Comparison of ENCODE assay signal across 8 mouse cellular contexts in genomic region chr4:35226496-35226992, GRCm38 (mm10). TPM values are rescaled to one million over a fixed set of nuclear protein-coding genes. Genes with fewer than 3 reads are reported as not detected.
DNase-seq lines count a peak whose midpoint lies in the region; ATAC-seq lines count a peak whose summit lies in the region.

No protein-coding gene starts in this region.

- H3K4me1 ChIP-seq in lung, embryonic 16.5 days (replicated peaks; ENCODE audit: control insufficient read depth, insufficient read depth, low read length) = 0 out of 2 replicates have a peak, but pooled peaks cover 2% of the 10 kb centered on the region
- 0 out of 2 replicates have a peak, but pooled peaks cover 2% of the 10 kb centered on the region for H3K4me1 ChIP-seq in limb, embryonic 15.5 days
- no peaks in the 10 kb centered on the region for H3K4me1 ChIP-seq in stomach, embryonic 14.5 days (ENCODE audit: control insufficient read depth, insufficient read depth, low read length)

- DNase-seq in lung, postnatal 10 days = no peak
- DNase-seq in gastrocnemius, postnatal 36 days = no peak
- no peak for DNase-seq in embryo, embryonic 9.5 days (ENCODE audit: extremely low spot score)
- DNase-seq in kidney, postnatal 25 days = no peak

- no peaks in the 10 kb centered on the region for H3K36me3 ChIP-seq in lung, embryonic 16.5 days (ENCODE audit: control insufficient read depth, insufficient read depth, low read length)
- H3K36me3 ChIP-seq in limb, embryonic 15.5 days = no peaks in the 10 kb centered on the region
- no peaks in the 10 kb centered on the region for H3K36me3 ChIP-seq in stomach, embryonic 14.5 days (ENCODE audit: control insufficient read depth, insufficient read depth, low read length)

- no peaks in the 10 kb centered on the region for H3K27me3 ChIP-seq in lung, embryonic 16.5 days (ENCODE audit: control insufficient read depth, insufficient read depth, low read depth, low read length)
- H3K27me3 ChIP-seq in limb, embryonic 15.5 days = no peaks in the 10 kb centered on the region
- H3K27me3 ChIP-seq in stomach, embryonic 14.5 days (ENCODE audit: control insufficient read depth, insufficient read depth, low read length) = no peaks in the 10 kb centered on the region

- peak overlapping the region; percentile 80; the same call in 1 of the 2 replicates for H3K27ac ChIP-seq in lung, embryonic 16.5 days (ENCODE audit: low read length)
- peak overlapping the region; percentile 77 for H3K27ac ChIP-seq in limb, embryonic 15.5 days
- H3K27ac ChIP-seq in stomach, embryonic 14.5 days (ENCODE audit: low read length) = no peak overlapping the region

- WGBS in lung, embryonic 16.5 days = 10% methylated on average over 9 of the region's 9 CpGs
- 13% methylated on average over 9 of the region's 9 CpGs for WGBS in limb, embryonic 15.5 days
- 12% methylated on average over 9 of the region's 9 CpGs for WGBS in stomach, embryonic 14.5 days

- peak overlapping the region; percentile 84 for H3K9ac ChIP-seq in lung, embryonic 16.5 days (ENCODE audit: low read length)
- peak overlapping the region; percentile 48 for H3K9ac ChIP-seq in limb, embryonic 15.5 days
- H3K9ac ChIP-seq in stomach, embryonic 14.5 days (replicated peaks; ENCODE audit: low read depth, low read length) = peak overlapping the region; percentile 31; the same call in 1 of the 2 replicates

- H3K4me2 ChIP-seq in lung, embryonic 16.5 days (ENCODE audit: low read depth, low read length) = peak overlapping the region; percentile 73
- peak overlapping the region; percentile 78 for H3K4me2 ChIP-seq in limb, embryonic 15.5 days
- H3K4me2 ChIP-seq in stomach, embryonic 14.5 days (replicated peaks; ENCODE audit: low read depth, low read length) = peak overlapping the region; percentile 58

- no peaks in the 10 kb centered on the region for H3K9me3 ChIP-seq in lung, embryonic 16.5 days (ENCODE audit: control insufficient read depth, low read length)
- no peaks in the 10 kb centered on the region for H3K9me3 ChIP-seq in limb, embryonic 15.5 days
- no peaks in the 10 kb centered on the region for H3K9me3 ChIP-seq in stomach, embryonic 14.5 days (ENCODE audit: control insufficient read depth, low read depth, low read length)

- intact Hi-C loops in gastrocnemius, postnatal 36 days (cut with DNase I) = loop anchor here (5.0 kb wide), 1 partner anchor 539 kb away; the partner anchor contains the start of gene Slc35a1

- peak overlapping the region; percentile 88 for H3K4me3 ChIP-seq in lung, embryonic 16.5 days (ENCODE audit: low read length)
- peak overlapping the region; percentile 81 for H3K4me3 ChIP-seq in limb, embryonic 15.5 days
- H3K4me3 ChIP-seq in stomach, embryonic 14.5 days (ENCODE audit: low read depth, low read length) = peak overlapping the region; percentile 94

- peak; percentile 47; the same call in 1 of the 2 replicates for ATAC-seq in lung, embryonic 16.5 days (ENCODE audit: low read depth)
- ATAC-seq in erythroblast, adult 5-6 weeks (replicated peaks; ENCODE audit: low FRiP score, poor library complexity, severe bottlenecking) = peak; percentile 58
- ATAC-seq in limb, embryonic 15.5 days (ENCODE audit: insufficient number of reproducible peaks, low FRiP score, low TSS enrichment, low read depth) = no peak; the same call in 1 of the 2 replicates
- peak; percentile 16; the same call in 1 of the 2 replicates for ATAC-seq in stomach, embryonic 14.5 days (ENCODE audit: insufficient number of reproducible peaks, insufficient read depth, low FRiP score, low read depth)

RNA-seq across cellular contexts. Expression of gene C9orf72, which starts 0.6 kb away (rescaled TPM):
- 12.7 and 12.8 TPM in 2 replicates for polyA plus RNA-seq in lung, embryonic 16.5 days (2015; fragmentation: Nextera tagmentation; extraction: Ambion mirVana)
- total RNA-seq in erythroblast, adult 5-6 weeks (2015; ENCODE audit: low replicate concordance) = 2.1 and 4.8 TPM in 2 replicates
- 1.4 and 5.5 TPM in 2 replicates for total RNA-seq in erythroblast, adult 5-6 weeks (2017; ENCODE audit: low replicate concordance)
- 9.4 and 9.8 TPM in 2 replicates for polyA plus RNA-seq in limb, embryonic 15.5 days (2015; fragmentation: Nextera tagmentation; extraction: Ambion mirVana)
- 14.5 and 14.7 TPM in 2 replicates for polyA plus RNA-seq in stomach, embryonic 14.5 days (2014; fragmentation: Nextera tagmentation; extraction: Ambion mirVana)
- 10 to 100 TPM; 10.6 to 10.7 TPM for total RNA-seq in gastrocnemius, postnatal 36 days (2021)

Comparison
In these comparisons a context has a peak if more than half of its experiments do, and no peak if none do; other contexts are left out.
1. H3K9ac ChIP-seq: peak in every context shown above with its lines; median percentile 84 in lung, embryonic 16.5 days; 48 in limb, embryonic 15.5 days; 31 in stomach, embryonic 14.5 days.